Mouse (Mus musculus) embryonic facial prominence, embryonic 12.5 days (tissue): Measurements from ENCODE around the gene 4930512M02Rik. TPM values are rescaled to one million over a fixed set of nuclear protein-coding genes. Genes with fewer than 3 reads are reported as not detected.

Experiments
- ATAC-seq: fragments of 200-750 bp; cut with Nextera tagmentation; 2 replicates; pipeline ENCODE4 v1.8.0; 2017; ENCODE audit not compliant: insufficient number of reproducible peaks, insufficient read depth, low FRiP score, low TSS enrichment
- H3K27ac ChIP-seq: fragments of 300-500 bp; sonication (generic); 2 replicates; pipeline ENCODE4 v1.5.1; 2016; ENCODE audit warnings: mild to moderate bottlenecking
- H3K27me3 ChIP-seq: fragments of 300-500 bp; sonication (generic); 2 replicates; pipeline ENCODE4 v1.6.1; 2016; ENCODE audit warnings: mild to moderate bottlenecking, moderate library complexity
- H3K36me3 ChIP-seq: fragments of 300-500 bp; sonication (generic); 2 replicates; pipeline ENCODE4 v1.6.1; 2016; ENCODE audit warnings: mild to moderate bottlenecking
- H3K4me1 ChIP-seq: fragments of 300-500 bp; sonication (generic); 2 replicates; pipeline ENCODE4 v1.6.1; 2016
- H3K4me2 ChIP-seq: fragments of 300-500 bp; sonication (generic); replicated peaks from 2 replicates; pipeline ENCODE4 v1.6.1; 2016; ENCODE audit warnings: mild to moderate bottlenecking, moderate library complexity
- H3K4me3 ChIP-seq: fragments of 300-500 bp; sonication (generic); 2 replicates; pipeline ENCODE4 v1.5.1; 2016; ENCODE audit warnings: mild to moderate bottlenecking
- H3K9ac ChIP-seq: fragments of 300-500 bp; sonication (generic); 2 replicates; pipeline ENCODE4 v1.6.1; 2016; ENCODE audit warnings: mild to moderate bottlenecking, moderate library complexity
- H3K9me3 ChIP-seq: fragments of 300-500 bp; sonication (generic); 2 replicates; pipeline ENCODE4 v1.6.1; 2016; ENCODE audit warnings: mild to moderate bottlenecking, moderate library complexity
- WGBS: fragments of 180-500 bp; shearing (Covaris S2); methylation state at CpG from one replicate; pipeline ENCODE4 v1.1.7; 2016; 5-methylcytosine and 5-hydroxymethylcytosine counted together
- polyA plus RNA-seq: library from polyadenylated mRNA; unstranded; fragments of >200 nt; fragmentation: Nextera tagmentation; extraction: Ambion mirVana; gene quantifications from 2 replicates; pipeline ENCODE4 v1.2.1, GENCODE M21; 2016

Gene 4930512M02Rik
- polyA plus RNA-seq, 1 experiment from 2014 or later, result not detected

- H3K9me3 ChIP-seq, result no peaks in the 10 kb centered on the region
- no peak overlapping the region for H3K4me3 ChIP-seq
- no peak overlapping the region for H3K27ac ChIP-seq
- no peaks in the 10 kb centered on the region for H3K4me1 ChIP-seq
- no peak for ATAC-seq
- H3K36me3 ChIP-seq, result no peaks in the 10 kb centered on the region
- 87% methylated on average over 6 of the region's 6 CpGs for WGBS
- no peak overlapping the region for H3K4me2 ChIP-seq
- H3K9ac ChIP-seq, result no peak overlapping the region
- no peaks in the 10 kb centered on the region for H3K27me3 ChIP-seq
Observed at GRCm38 (mm10) chr11:11561118-11561517, 66.5 kb downstream of the 4930512M02Rik start.

GRCm38 (mm10) chr11:11559099-11559686, 68.4 kb downstream of the 4930512M02Rik start:
- H3K27ac ChIP-seq, result no peak overlapping the region
- no peaks in the 10 kb centered on the region for H3K4me1 ChIP-seq
- 88% methylated on average over 7 of the region's 7 CpGs for WGBS
- H3K36me3 ChIP-seq, result no peaks in the 10 kb centered on the region
- H3K4me2 ChIP-seq, result no peak overlapping the region
- no peak overlapping the region for H3K9ac ChIP-seq
- H3K27me3 ChIP-seq, result no peaks in the 10 kb centered on the region
- no peak for ATAC-seq
- H3K4me3 ChIP-seq, result no peak overlapping the region
- no peaks in the 10 kb centered on the region for H3K9me3 ChIP-seq

GRCm38 (mm10) chr11:11558662-11559061, 69.0 kb downstream of the 4930512M02Rik start:
- H3K27me3 ChIP-seq, result no peaks in the 10 kb centered on the region
- no peak overlapping the region for H3K4me3 ChIP-seq
- no peak overlapping the region for H3K27ac ChIP-seq
- H3K36me3 ChIP-seq, result no peaks in the 10 kb centered on the region
- H3K4me2 ChIP-seq, result no peak overlapping the region
- H3K4me1 ChIP-seq, result no peaks in the 10 kb centered on the region
- H3K9me3 ChIP-seq, result no peaks in the 10 kb centered on the region
- no peak for ATAC-seq
- WGBS, result 77% methylated on average over 3 of the region's 3 CpGs
- no peak overlapping the region for H3K9ac ChIP-seq

GRCm38 (mm10) chr11:11557173-11557967, 70.3 kb downstream of the 4930512M02Rik start:
- Histone ChIP-seq H3K4me2 (no peak overlapping the region), H3K27me3 (no peaks in the 10 kb centered on the region), H3K9ac (no peak overlapping the region), H3K9me3 (no peaks in the 10 kb centered on the region), H3K4me3 (no peak overlapping the region), H3K4me1 (no peaks in the 10 kb centered on the region), H3K27ac (no peak overlapping the region), H3K36me3 (no peaks in the 10 kb centered on the region)
- 46% methylated on average over 11 of the region's 11 CpGs for WGBS
- no peak for ATAC-seq

GRCm38 (mm10) chr11:11556186-11556585, 71.4 kb downstream of the 4930512M02Rik start:
- no peak overlapping the region for H3K9ac ChIP-seq
- no peak for ATAC-seq
- no peak overlapping the region for H3K27ac ChIP-seq
- no peaks in the 10 kb centered on the region for H3K4me1 ChIP-seq
- no peaks in the 10 kb centered on the region for H3K9me3 ChIP-seq
- no peaks in the 10 kb centered on the region for H3K36me3 ChIP-seq
- H3K4me2 ChIP-seq, result no peak overlapping the region
- no peak overlapping the region for H3K4me3 ChIP-seq
- WGBS, result 94% methylated on average over 1 of the region's 1 CpGs
- H3K27me3 ChIP-seq, result no peaks in the 10 kb centered on the region

DNA sequence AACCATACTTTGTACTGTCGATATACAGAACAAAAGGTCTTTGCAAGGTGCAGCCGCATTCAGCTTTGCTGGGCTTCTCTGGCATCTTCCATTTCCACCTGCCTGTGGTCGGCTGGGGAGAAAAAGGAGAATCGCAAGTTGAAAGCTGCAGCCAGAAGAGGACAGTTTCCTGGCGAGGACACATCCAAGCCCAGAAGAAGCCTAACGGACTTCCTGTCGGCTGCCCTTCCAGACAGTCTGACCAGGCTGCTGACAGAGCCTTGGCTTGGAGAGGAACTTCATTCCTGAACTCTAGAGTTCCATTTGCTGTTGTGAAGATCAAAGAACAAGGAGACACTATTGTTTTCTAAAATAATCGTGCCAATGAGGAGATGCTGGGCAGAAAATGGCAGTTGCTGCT, 72.1 kb downstream of the 4930512M02Rik start:
- H3K27ac ChIP-seq, result no peak overlapping the region
- H3K4me1 ChIP-seq, result no peaks in the 10 kb centered on the region
- no peaks in the 10 kb centered on the region for H3K9me3 ChIP-seq
- H3K4me3 ChIP-seq, result no peak overlapping the region
- ATAC-seq, result no peak
- no peak overlapping the region for H3K9ac ChIP-seq
- H3K27me3 ChIP-seq, result no peaks in the 10 kb centered on the region
- no peaks in the 10 kb centered on the region for H3K36me3 ChIP-seq
- H3K4me2 ChIP-seq, result no peak overlapping the region
- 75% methylated on average over 8 of the region's 8 CpGs for WGBS

DNA sequence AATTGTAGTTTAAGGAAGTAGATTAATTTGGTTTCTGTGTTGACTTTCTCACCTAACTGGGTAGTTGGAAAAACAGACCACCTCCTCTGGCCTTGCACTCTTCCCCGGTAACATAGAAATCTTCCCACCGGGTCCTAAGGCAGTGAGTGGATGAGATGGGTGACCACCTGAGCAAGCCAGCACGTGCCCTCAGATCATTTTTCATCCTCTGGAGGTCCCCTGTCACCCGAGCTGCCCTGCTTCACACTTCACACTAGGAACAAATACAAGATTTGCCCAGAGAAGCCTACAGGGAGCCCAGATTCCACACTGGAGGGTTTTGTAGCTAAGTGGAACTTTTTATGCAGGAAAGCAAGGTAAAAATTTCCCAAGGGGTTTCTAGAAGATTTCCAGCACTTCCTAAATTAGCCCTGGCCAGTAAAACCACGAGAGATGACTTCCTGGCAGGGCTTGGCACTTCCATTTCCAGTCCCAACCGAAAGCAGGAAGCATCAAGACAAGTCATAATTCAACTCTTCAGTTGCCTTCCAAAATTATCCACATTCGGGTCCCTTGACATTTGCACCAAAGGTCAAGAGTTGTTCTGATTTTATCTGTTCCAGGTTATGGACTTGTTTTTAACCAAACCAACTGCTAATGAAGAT, 79.9 kb downstream of the 4930512M02Rik start:
- H3K36me3 ChIP-seq, result no peaks in the 10 kb centered on the region
- H3K9ac ChIP-seq, result no peak overlapping the region
- WGBS, result 66% methylated on average over 7 of the region's 7 CpGs
- H3K27me3 ChIP-seq, result no peaks in the 10 kb centered on the region
- no peak overlapping the region for H3K4me3 ChIP-seq
- no peaks in the 10 kb centered on the region for H3K4me1 ChIP-seq
- ATAC-seq, result no peak
- H3K9me3 ChIP-seq, result no peaks in the 10 kb centered on the region
- no peak overlapping the region for H3K4me2 ChIP-seq
- no peak overlapping the region for H3K27ac ChIP-seq

GRCm38 (mm10) chr11:11546903-11547511, 80.6 kb downstream of the 4930512M02Rik start:
- H3K27me3 ChIP-seq, result no peaks in the 10 kb centered on the region
- H3K9me3 ChIP-seq, result no peaks in the 10 kb centered on the region
- H3K4me3 ChIP-seq, result no peak overlapping the region
- H3K9ac ChIP-seq, result no peak overlapping the region
- 88% methylated on average over 7 of the region's 7 CpGs for WGBS
- no peak overlapping the region for H3K4me2 ChIP-seq
- no peak for ATAC-seq
- no peak overlapping the region for H3K27ac ChIP-seq
- no peaks in the 10 kb centered on the region for H3K36me3 ChIP-seq
- H3K4me1 ChIP-seq, result no peaks in the 10 kb centered on the region

DNA sequence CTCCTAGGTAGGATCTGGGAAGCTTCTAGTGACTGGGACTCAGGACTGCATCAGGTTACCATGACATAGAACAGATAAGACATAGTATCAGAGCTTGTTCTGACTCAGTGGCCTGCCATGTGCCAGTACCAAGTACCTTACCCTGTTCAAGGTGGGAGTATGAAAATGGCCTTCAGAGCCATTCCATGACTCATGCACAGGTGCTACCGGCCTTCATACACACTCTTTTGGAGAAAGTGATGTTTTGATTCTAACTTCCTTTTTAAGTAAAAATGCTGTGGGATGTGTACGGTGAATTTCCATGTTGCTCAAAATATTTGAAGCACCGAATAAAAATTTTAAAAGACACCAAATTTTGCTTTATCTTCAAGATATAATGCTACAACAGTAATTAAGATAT, 81.7 kb downstream of the 4930512M02Rik start:
- Histone ChIP-seq H3K4me1 (no peaks in the 10 kb centered on the region), H3K36me3 (no peaks in the 10 kb centered on the region), H3K4me2 (no peak overlapping the region), H3K9ac (no peak overlapping the region), H3K9me3 (no peaks in the 10 kb centered on the region), H3K4me3 (no peak overlapping the region), H3K27ac (no peak overlapping the region), H3K27me3 (no peaks in the 10 kb centered on the region)
- WGBS, result 91% methylated on average over 3 of the region's 3 CpGs
- no peak for ATAC-seq
